Mouse (Mus musculus) layer of hippocampus, postnatal 14 days (tissue): ENCODE results near the gene Rcor2. TPM values are rescaled to one million over a fixed set of nuclear protein-coding genes. Genes with fewer than 3 reads are reported as not detected.
A peak's percentile ranks its signal among the peaks of the same experiment; 100 is the strongest.

ENCODE experiments used
- DNase-seq, 2 experiments: peaks; one replicate each; pipeline ENCODE4 v3.0.0; 2021 to 2022; ENCODE audit warnings: low spot score in 2 of 2, mixed read lengths in 1 of 2
- total RNA-seq, 2 experiments: library from RNA; stranded (reverse); gene quantifications; 2 replicates each; pipeline ENCODE4 v1.2.3; 2021

The Rcor2 gene
- total RNA-seq, 2 experiments from 2014 or later: 20.2 to 23.2 TPM

GRCm38 (mm10) chr19:7289767-7290166 is 22.6 kb downstream of the Rcor2 start:
- DNase-seq: no peak

GRCm38 (mm10) chr19:7291958-7292709 is 25.0 kb downstream of the Rcor2 start:
- no peak for DNase-seq

- no peak for DNase-seq
Observed at GRCm38 (mm10) chr19:7294098-7294876, 27.2 kb downstream of the Rcor2 start.

GRCm38 (mm10) chr19:7295071-7295658 is 28.0 kb downstream of the Rcor2 start:
- DNase-seq: no peak

- no peak for DNase-seq
Observed at GRCm38 (mm10) chr19:7295959-7296358, 28.8 kb downstream of the Rcor2 start.

- DNase-seq: peak in 1 of 2 experiments; percentile 78
Observed at GRCm38 (mm10) chr19:7299052-7299451, 31.9 kb downstream of the Rcor2 start.

GRCm38 (mm10) chr19:7300078-7300477 is 33.0 kb downstream of the Rcor2 start:
- no peak for DNase-seq

- no peak for DNase-seq
Observed at GRCm38 (mm10) chr19:7301647-7302492, 34.7 kb downstream of the Rcor2 start.

GRCm38 (mm10) chr19:7302493-7302797 is 35.3 kb downstream of the Rcor2 start:
- no peak for DNase-seq

GRCm38 (mm10) chr19:7303796-7304195 is 36.7 kb downstream of the Rcor2 start:
- no peak for DNase-seq

GRCm38 (mm10) chr19:7304801-7305200 is 37.7 kb downstream of the Rcor2 start:
- DNase-seq: no peak

GRCm38 (mm10) chr19:7305380-7306310 is 38.5 kb downstream of the Rcor2 start:
- DNase-seq: no peak

GRCm38 (mm10) chr19:7306968-7307367 is 39.8 kb downstream of the Rcor2 start:
- no peak for DNase-seq

GRCm38 (mm10) chr19:7307995-7308770 is 41.1 kb downstream of the Rcor2 start:
- DNase-seq: no peak

- DNase-seq: no peak
Observed at GRCm38 (mm10) chr19:7309738-7310330, 42.7 kb downstream of the Rcor2 start.

GRCm38 (mm10) chr19:7310704-7311103 is 43.6 kb downstream of the Rcor2 start:
- DNase-seq: peak in 1 of 2 experiments; percentile 49

- DNase-seq: no peak
Observed at GRCm38 (mm10) chr19:7311306-7311705, 44.2 kb downstream of the Rcor2 start.

- DNase-seq: no peak
Observed at GRCm38 (mm10) chr19:7313660-7314059, 46.5 kb downstream of the Rcor2 start.
